ENCODE assay signal across 12 mouse cellular contexts in the genomic region with DNA sequence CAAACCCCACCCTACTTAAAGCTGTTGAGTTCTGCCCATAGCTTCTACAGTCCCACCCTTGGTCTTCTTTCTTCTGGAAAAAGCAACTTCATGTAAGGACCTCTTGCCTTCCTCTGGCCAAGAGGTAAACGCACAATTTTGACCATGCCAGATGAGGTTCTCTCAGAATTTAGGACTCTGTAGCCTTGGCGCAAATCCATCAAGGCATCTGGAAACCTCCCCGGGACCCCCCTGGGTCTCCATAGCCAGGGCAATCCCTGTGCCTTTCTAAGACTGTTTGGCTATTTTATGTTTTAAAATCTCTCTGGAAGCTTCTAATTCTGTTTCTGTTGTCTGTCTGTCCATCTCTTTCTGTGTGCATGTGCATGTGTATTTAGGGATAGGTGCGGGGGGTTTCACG.
DNase-seq lines count a peak whose midpoint lies in the region; ATAC-seq and TF ChIP-seq lines count a peak whose summit lies in the region.
"Had no signal": no experiment of that assay in that cellular context is flagged by ENCODE, and none has a peak within 500 bp of the region (broad histone marks: within the 10 kb centered on the region; RNA-seq: fewer than 3 reads in every experiment).

No protein-coding gene starts in this region.

- 75% methylated on average over 5 of the region's 5 CpGs for WGBS in hindbrain, embryonic 10.5 days
- 74% methylated on average over 5 of the region's 5 CpGs for WGBS in hindbrain, embryonic 11.5 days
- WGBS in embryonic facial prominence, embryonic 12.5 days = 59% methylated on average over 5 of the region's 5 CpGs
- WGBS in forebrain, embryonic 14.5 days = 63% methylated on average over 5 of the region's 5 CpGs
- 38% methylated on average over 5 of the region's 5 CpGs for WGBS in limb, embryonic 15.5 days
- 93% methylated on average over 5 of the region's 5 CpGs for WGBS in thymus, adult 2 months
- WGBS in intestine, embryonic 15.5 days = 75% methylated on average over 5 of the region's 5 CpGs

- no peak for TF ChIP-seq POLR2A in thymus, adult 2 months (IDR thresholded peaks at IDR 0.05; ENCODE audit: control insufficient read depth, extremely low read depth, insufficient read depth, low read length, poor library complexity)

- H3K4me3 ChIP-seq in hindbrain, embryonic 10.5 days = no peak overlapping the region
- no peak overlapping the region for H3K4me3 ChIP-seq in hindbrain, embryonic 11.5 days (ENCODE audit: low read depth, low read length)
- H3K4me3 ChIP-seq in embryonic facial prominence, embryonic 12.5 days = no peak overlapping the region
- H3K4me3 ChIP-seq in forebrain, embryonic 14.5 days (ENCODE audit: low read depth, low read length) = no peak overlapping the region
- H3K4me3 ChIP-seq in limb, embryonic 15.5 days = no peak overlapping the region
- H3K4me3 ChIP-seq in thymus, adult 2 months (ENCODE audit: control insufficient read depth, insufficient read depth, low read length) = no peak overlapping the region
- H3K4me3 ChIP-seq in intestine, embryonic 15.5 days (replicated peaks) = no peak overlapping the region
- H3K4me3 ChIP-seq: liver, embryonic 15.5 days; midbrain, embryonic 15.5 days had no signal

- no peaks in the 10 kb centered on the region for H3K36me3 ChIP-seq in hindbrain, embryonic 10.5 days
- no peaks in the 10 kb centered on the region for H3K36me3 ChIP-seq in hindbrain, embryonic 11.5 days (ENCODE audit: control insufficient read depth, insufficient read depth, low read length)
- no peaks in the 10 kb centered on the region for H3K36me3 ChIP-seq in embryonic facial prominence, embryonic 12.5 days
- no peaks in the 10 kb centered on the region for H3K36me3 ChIP-seq in forebrain, embryonic 14.5 days (ENCODE audit: control insufficient read depth, insufficient read depth, low read length)
- no peaks in the 10 kb centered on the region for H3K36me3 ChIP-seq in limb, embryonic 15.5 days
- H3K36me3 ChIP-seq in thymus, adult 2 months (ENCODE audit: control insufficient read depth, insufficient read depth, low read length) = no peaks in the 10 kb centered on the region
- no peaks in the 10 kb centered on the region for H3K36me3 ChIP-seq in intestine, embryonic 15.5 days
- H3K36me3 ChIP-seq: liver, embryonic 15.5 days; midbrain, embryonic 15.5 days had no signal

- peaks cover 37% of the 10 kb centered on the region for H3K4me1 ChIP-seq in hindbrain, embryonic 10.5 days (replicated peaks)
- no peaks in the 10 kb centered on the region for H3K4me1 ChIP-seq in hindbrain, embryonic 11.5 days (replicated peaks; ENCODE audit: control insufficient read depth, insufficient read depth, low read length)
- peaks cover 39% of the 10 kb centered on the region for H3K4me1 ChIP-seq in embryonic facial prominence, embryonic 12.5 days
- H3K4me1 ChIP-seq in forebrain, embryonic 14.5 days (ENCODE audit: control insufficient read depth, insufficient read depth, low read length) = peaks cover 10% of the 10 kb centered on the region
- H3K4me1 ChIP-seq in limb, embryonic 15.5 days = peaks cover 45% of the 10 kb centered on the region
- peaks cover 24% of the 10 kb centered on the region for H3K4me1 ChIP-seq in thymus, adult 2 months (replicated peaks; ENCODE audit: control insufficient read depth, insufficient read depth, low read length)
- H3K4me1 ChIP-seq in intestine, embryonic 15.5 days (replicated peaks) = peaks cover 13% of the 10 kb centered on the region; the same call in 1 of the 2 replicates

- no peak for ATAC-seq in hindbrain, embryonic 11.5 days (ENCODE audit: low FRiP score)
- ATAC-seq in embryonic facial prominence, embryonic 12.5 days (ENCODE audit: insufficient number of reproducible peaks, insufficient read depth, low FRiP score, low TSS enrichment) = no peak
- no peak for ATAC-seq in forebrain, embryonic 14.5 days
- ATAC-seq in limb, embryonic 15.5 days (ENCODE audit: insufficient number of reproducible peaks, low FRiP score, low TSS enrichment, low read depth) = no peak
- no peak for ATAC-seq in intestine, embryonic 15.5 days
- ATAC-seq: midbrain, embryonic 15.5 days had no signal

- 0 out of 2 replicates have a peak, but pooled peaks cover 2% of the 10 kb centered on the region for H3K9me3 ChIP-seq in hindbrain, embryonic 10.5 days
- no peaks in the 10 kb centered on the region for H3K9me3 ChIP-seq in hindbrain, embryonic 11.5 days (ENCODE audit: control insufficient read depth, low read length)
- no peaks in the 10 kb centered on the region for H3K9me3 ChIP-seq in embryonic facial prominence, embryonic 12.5 days
- no peaks in the 10 kb centered on the region for H3K9me3 ChIP-seq in forebrain, embryonic 14.5 days (replicated peaks; ENCODE audit: control insufficient read depth, low read length)
- H3K9me3 ChIP-seq in limb, embryonic 15.5 days = no peaks in the 10 kb centered on the region
- no peaks in the 10 kb centered on the region for H3K9me3 ChIP-seq in intestine, embryonic 15.5 days
- H3K9me3 ChIP-seq: liver, embryonic 15.5 days; midbrain, embryonic 15.5 days had no signal

- peak overlapping the region; percentile 66; the same call in 1 of the 2 replicates for H3K27ac ChIP-seq in hindbrain, embryonic 10.5 days
- no peak overlapping the region for H3K27ac ChIP-seq in hindbrain, embryonic 11.5 days (ENCODE audit: low read depth, low read length)
- peak overlapping the region; percentile 81; the same call in 1 of the 2 replicates for H3K27ac ChIP-seq in embryonic facial prominence, embryonic 12.5 days
- H3K27ac ChIP-seq in forebrain, embryonic 14.5 days (ENCODE audit: low read depth, low read length) = 0 out of 2 replicates have a peak overlapping the region, but pooled peaks have one; percentile 44
- H3K27ac ChIP-seq in limb, embryonic 15.5 days = peak overlapping the region; percentile 84
- no peak overlapping the region for H3K27ac ChIP-seq in thymus, adult 2 months (ENCODE audit: control insufficient read depth, insufficient read depth, low read length)
- H3K27ac ChIP-seq in intestine, embryonic 15.5 days = no peak overlapping the region
- H3K27ac ChIP-seq: liver, embryonic 15.5 days; midbrain, embryonic 15.5 days had no signal

- H3K9ac ChIP-seq in hindbrain, embryonic 11.5 days (ENCODE audit: low read depth, low read length) = no peak overlapping the region
- H3K9ac ChIP-seq in embryonic facial prominence, embryonic 12.5 days = no peak overlapping the region
- no peak overlapping the region for H3K9ac ChIP-seq in forebrain, embryonic 14.5 days (ENCODE audit: low read length)
- no peak overlapping the region for H3K9ac ChIP-seq in limb, embryonic 15.5 days
- H3K9ac ChIP-seq in intestine, embryonic 15.5 days = no peak overlapping the region
- H3K9ac ChIP-seq: liver, embryonic 15.5 days; midbrain, embryonic 15.5 days had no signal

- no peak overlapping the region for H3K4me2 ChIP-seq in hindbrain, embryonic 11.5 days (replicated peaks; ENCODE audit: low read depth, low read length)
- no peak overlapping the region for H3K4me2 ChIP-seq in embryonic facial prominence, embryonic 12.5 days (replicated peaks)
- no peak overlapping the region for H3K4me2 ChIP-seq in forebrain, embryonic 14.5 days (ENCODE audit: low read length)
- H3K4me2 ChIP-seq in limb, embryonic 15.5 days = no peak overlapping the region
- H3K4me2 ChIP-seq in intestine, embryonic 15.5 days (replicated peaks) = no peak overlapping the region
- H3K4me2 ChIP-seq: liver, embryonic 15.5 days; midbrain, embryonic 15.5 days had no signal

- DNase-seq in hindbrain, embryonic 10.5 days (ENCODE audit: low spot score) = no peak
- DNase-seq in hindbrain, embryonic 11.5 days (ENCODE audit: low spot score) = no peak
- no peak for DNase-seq in forebrain, embryonic 14.5 days (ENCODE audit: low spot score)
- DNase-seq in thymus, adult 2 months = no peak
- DNase-seq: cerebellum, adult 18-20 months; right cerebral cortex, postnatal 4 days; thymus, postnatal 36 days had no signal

- H3K27me3 ChIP-seq in hindbrain, embryonic 10.5 days (ENCODE audit: insufficient read depth, poor library complexity, severe bottlenecking) = no peaks in the 10 kb centered on the region
- H3K27me3 ChIP-seq in hindbrain, embryonic 11.5 days (ENCODE audit: control insufficient read depth, insufficient read depth, low read length) = no peaks in the 10 kb centered on the region
- no peaks in the 10 kb centered on the region for H3K27me3 ChIP-seq in embryonic facial prominence, embryonic 12.5 days
- H3K27me3 ChIP-seq in forebrain, embryonic 14.5 days (replicated peaks; ENCODE audit: control insufficient read depth, insufficient read depth, low read length) = no peaks in the 10 kb centered on the region
- no peaks in the 10 kb centered on the region for H3K27me3 ChIP-seq in limb, embryonic 15.5 days
- H3K27me3 ChIP-seq in thymus, adult 2 months (ENCODE audit: control insufficient read depth, insufficient read depth, low read length) = no peaks in the 10 kb centered on the region
- H3K27me3 ChIP-seq in intestine, embryonic 15.5 days (replicated peaks) = no peaks in the 10 kb centered on the region

- no peak for TF ChIP-seq CTCF in thymus, adult 2 months (IDR thresholded peaks at IDR 0.05; ENCODE audit: borderline replicate concordance, control insufficient read depth, extremely low read depth, insufficient read depth, low read length, poor library complexity)

Comparison
In these comparisons a context has a peak if more than half of its experiments do, and no peak if none do; other contexts are left out.
1. H3K27ac ChIP-seq: peak in hindbrain, embryonic 10.5 days (single experiment), embryonic facial prominence, embryonic 12.5 days (single experiment), forebrain, embryonic 14.5 days (single experiment) and limb, embryonic 15.5 days (single experiment); none in hindbrain, embryonic 11.5 days (single experiment), thymus, adult 2 months (single experiment) and intestine, embryonic 15.5 days (single experiment).